Comparison of ENCODE assay signal across 9 mouse cellular contexts in the genomic region with DNA sequence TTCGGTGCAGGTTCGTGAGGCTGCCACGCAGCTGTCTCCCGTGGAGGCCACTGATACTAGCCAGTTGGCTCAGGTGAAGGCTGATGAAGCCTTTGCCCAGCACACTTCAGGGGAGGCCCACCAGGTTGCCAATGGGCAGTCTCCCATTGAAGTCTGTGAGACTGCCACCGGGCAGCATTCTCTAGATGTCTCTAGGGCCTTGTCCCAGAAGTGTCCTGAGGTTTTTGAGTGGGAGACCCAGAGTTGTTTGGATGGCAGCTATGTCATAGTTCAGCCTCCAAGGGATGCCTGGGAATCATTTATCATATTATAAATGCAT. TPM values are rescaled to one million over a fixed set of nuclear protein-coding genes. Genes with fewer than 3 reads are reported as not detected.
A peak's percentile ranks its signal among the peaks of the same experiment; 100 is the strongest.
DNase-seq lines count a peak whose midpoint lies in the region; ATAC-seq and TF ChIP-seq lines count a peak whose summit lies in the region.
"Had no signal": no experiment of that assay in that cellular context is flagged by ENCODE, and none has a peak within 500 bp of the region (broad histone marks: within the 10 kb centered on the region; RNA-seq: fewer than 3 reads in every experiment).

No protein-coding gene starts in this region.

- H3K4me2 ChIP-seq in forebrain, embryonic 12.5 days, result peak overlapping the region; percentile 84
- peak overlapping the region; percentile 76 for H3K4me2 ChIP-seq in neural tube, embryonic 13.5 days

- no peaks in the 10 kb centered on the region for H3K9me3 ChIP-seq in forebrain, embryonic 12.5 days
- no peaks in the 10 kb centered on the region for H3K9me3 ChIP-seq in limb, embryonic 10.5 days (replicated peaks)
- no peaks in the 10 kb centered on the region for H3K9me3 ChIP-seq in neural tube, embryonic 13.5 days

- H3K36me3 ChIP-seq in forebrain, embryonic 12.5 days (replicated peaks), result no peaks in the 10 kb centered on the region
- H3K36me3 ChIP-seq in limb, embryonic 10.5 days, result no peaks in the 10 kb centered on the region
- no peaks in the 10 kb centered on the region for H3K36me3 ChIP-seq in neural tube, embryonic 13.5 days

- 0 out of 2 replicates have a peak overlapping the region, but pooled peaks have one; percentile 56 for H3K9ac ChIP-seq in forebrain, embryonic 12.5 days
- peak overlapping the region; percentile 67 for H3K9ac ChIP-seq in neural tube, embryonic 13.5 days

- peak overlapping the region; percentile 54 for H3K4me3 ChIP-seq in layer of hippocampus, adult 2 months
- peak overlapping the region; percentile 46 for H3K4me3 ChIP-seq in forebrain, embryonic 12.5 days (replicated peaks)
- H3K4me3 ChIP-seq in limb, embryonic 10.5 days, result peak overlapping the region; percentile 56
- H3K4me3 ChIP-seq in neural tube, embryonic 13.5 days, result peak overlapping the region; percentile 46

- H3K4me1 ChIP-seq in forebrain, embryonic 12.5 days, result peaks cover 10% of the 10 kb centered on the region; the same call in 1 of the 2 replicates
- H3K4me1 ChIP-seq in limb, embryonic 10.5 days, result peaks cover 12% of the 10 kb centered on the region
- H3K4me1 ChIP-seq in neural tube, embryonic 13.5 days (replicated peaks), result peaks cover 6% of the 10 kb centered on the region

- 40% methylated on average over 5 of the region's 5 CpGs for WGBS in forebrain, embryonic 12.5 days
- WGBS in limb, embryonic 10.5 days, result 55% methylated on average over 5 of the region's 5 CpGs
- WGBS in neural tube, embryonic 13.5 days, result 41% methylated on average over 5 of the region's 5 CpGs

- TF ChIP-seq CTCF in layer of hippocampus, adult 2 months (conservative IDR thresholded peaks at IDR 0.05), result no peak

- ATAC-seq in forebrain, embryonic 12.5 days (ENCODE audit: low FRiP score), result no peak
- ATAC-seq in neural tube, embryonic 13.5 days (ENCODE audit: low read depth), result no peak; the same call in 1 of the 2 replicates

- no peak for DNase-seq in layer of hippocampus, adult 2 months (ENCODE audit: low spot score in 2 of 2)
- no peak for DNase-seq in layer of hippocampus, postnatal 36 days
- no peak for DNase-seq in limb, embryonic 10.5 days (ENCODE audit: low spot score)
- DNase-seq in urinary bladder, adult 18-20 months (ENCODE audit: low spot score in 2 of 2), result no peak
- no peak for DNase-seq in frontal cortex, postnatal 14 days (ENCODE audit: low spot score in 2 of 2)
- DNase-seq in ovary, postnatal 14 days (ENCODE audit: low spot score), result no peak
- DNase-seq: cerebellum, adult 9-10 months had no signal

- H3K27me3 ChIP-seq in forebrain, embryonic 12.5 days, result peaks cover 54% of the 10 kb centered on the region
- peaks cover 61% of the 10 kb centered on the region for H3K27me3 ChIP-seq in limb, embryonic 10.5 days (ENCODE audit: low read depth, poor library complexity, severe bottlenecking)
- peaks cover 47% of the 10 kb centered on the region for H3K27me3 ChIP-seq in neural tube, embryonic 13.5 days

- H3K27ac ChIP-seq in layer of hippocampus, adult 2 months, result peak overlapping the region; percentile 78
- no peak overlapping the region for H3K27ac ChIP-seq in forebrain, embryonic 12.5 days
- peak overlapping the region; percentile 85 for H3K27ac ChIP-seq in limb, embryonic 10.5 days
- no peak overlapping the region for H3K27ac ChIP-seq in neural tube, embryonic 13.5 days (replicated peaks)

RNA-seq across cellular contexts. Expression of a gene that starts 1.6 kb away (rescaled TPM):
- total RNA-seq in layer of hippocampus, adult 2 months (2021), result under 1 TPM in 1 of 2 experiments, not detected in 1; 0.91 TPM
- total RNA-seq in layer of hippocampus, postnatal 36 days (2021), result not detected
- not detected in 2 replicates for polyA plus RNA-seq in forebrain, embryonic 12.5 days (2016; fragmentation: Nextera tagmentation; extraction: Ambion mirVana)
- polyA plus RNA-seq in limb, embryonic 10.5 days (2016; fragmentation: Nextera tagmentation; extraction: Ambion mirVana), result not detected in 2 replicates
- polyA plus RNA-seq in neural tube, embryonic 13.5 days (2015; fragmentation: Nextera tagmentation; extraction: Ambion mirVana), result not detected in 2 replicates

RNA-seq across cellular contexts. Expression of a gene that starts 2.2 kb away (rescaled TPM):
- 1 to 10 TPM; 3.8 to 5.4 TPM for total RNA-seq in layer of hippocampus, adult 2 months (2021)
- 1 to 10 TPM; 6.4 to 8.1 TPM for total RNA-seq in layer of hippocampus, postnatal 36 days (2021)
- polyA plus RNA-seq in forebrain, embryonic 12.5 days (2016; fragmentation: Nextera tagmentation; extraction: Ambion mirVana), result not detected in 2 replicates
- not detected in 2 replicates for polyA plus RNA-seq in limb, embryonic 10.5 days (2016; fragmentation: Nextera tagmentation; extraction: Ambion mirVana)
- not detected in 2 replicates for polyA plus RNA-seq in neural tube, embryonic 13.5 days (2015; fragmentation: Nextera tagmentation; extraction: Ambion mirVana)

RNA-seq across cellular contexts. Expression of a gene that starts 9.4 kb away (rescaled TPM):
- 10 to 100 TPM; 63.2 to 66.6 TPM for total RNA-seq in layer of hippocampus, adult 2 months (2021)
- total RNA-seq in layer of hippocampus, postnatal 36 days (2021), result 10 to 100 TPM; 64.7 to 66.0 TPM
- polyA plus RNA-seq in forebrain, embryonic 12.5 days (2016; fragmentation: Nextera tagmentation; extraction: Ambion mirVana), result 133 and 137 TPM in 2 replicates
- 151 and 184 TPM in 2 replicates for polyA plus RNA-seq in limb, embryonic 10.5 days (2016; fragmentation: Nextera tagmentation; extraction: Ambion mirVana)
- 104 and 122 TPM in 2 replicates for polyA plus RNA-seq in neural tube, embryonic 13.5 days (2015; fragmentation: Nextera tagmentation; extraction: Ambion mirVana)

RNA-seq across cellular contexts. Expression of a gene that starts 59.2 kb away (rescaled TPM):
- total RNA-seq in layer of hippocampus, adult 2 months (2021), result 10 to 100 TPM; 14.5 to 17.3 TPM
- total RNA-seq in layer of hippocampus, postnatal 36 days (2021), result 10 to 100 TPM; 12.7 to 17.2 TPM
- 1.4 and 1.8 TPM in 2 replicates for polyA plus RNA-seq in forebrain, embryonic 12.5 days (2016; fragmentation: Nextera tagmentation; extraction: Ambion mirVana)
- polyA plus RNA-seq in limb, embryonic 10.5 days (2016; fragmentation: Nextera tagmentation; extraction: Ambion mirVana), result 3.4 and 5.0 TPM in 2 replicates
- polyA plus RNA-seq in neural tube, embryonic 13.5 days (2015; fragmentation: Nextera tagmentation; extraction: Ambion mirVana), result 1.0 and 1.9 TPM in 2 replicates

Comparison
In these comparisons a context has a peak if more than half of its experiments do, and no peak if none do; other contexts are left out.
1. H3K27ac ChIP-seq: peak in layer of hippocampus, adult 2 months (single experiment) and limb, embryonic 10.5 days (single experiment); none in forebrain, embryonic 12.5 days (single experiment) and neural tube, embryonic 13.5 days (single experiment).
2. Peak in every context shown above with its lines, with median percentiles within 50 percentile points of each other: H3K4me3 ChIP-seq.